Mouse (Mus musculus): Measurements from ENCODE around the gene Cacna1d. TPM values are rescaled to one million over a fixed set of nuclear protein-coding genes. Genes with fewer than 3 reads are reported as not detected.

Gene Cacna1d
- total and polyA plus RNA-seq, 2 experiments from 2014 or later, result 6.1 to 27.6 TPM

- H3K4me3 ChIP-seq (ENCODE audit: low read length), result no peak overlapping the region
- TF ChIP-seq CTCF (IDR thresholded peaks at IDR 0.05; ENCODE audit: low read depth), result no peak
- no peak overlapping the region for H3K4me2 ChIP-seq (ENCODE audit: low read depth, low read length)
- 94% methylated on average over 6 of the region's 6 CpGs for WGBS
- H3K9me3 ChIP-seq (ENCODE audit: low read length), result no peaks in the 10 kb centered on the region
- no peaks in the 10 kb centered on the region for H3K27me3 ChIP-seq (ENCODE audit: insufficient read depth, low read length)
- no peak overlapping the region for H3K9ac ChIP-seq (replicated peaks; ENCODE audit: low read length)
- H3K4me1 ChIP-seq (ENCODE audit: insufficient read depth, low read length), result no peaks in the 10 kb centered on the region
- ATAC-seq (no peak), DNase-seq (ENCODE audit: low spot score) (no peak)
- H3K27ac ChIP-seq, result no peak overlapping the region
- no peaks in the 10 kb centered on the region for H3K36me3 ChIP-seq (ENCODE audit: insufficient read depth, low read length)
These were observed 468.8 kb downstream of the Cacna1d start for GRCm38 (mm10) chr14:30022471-30022870.

GRCm38 (mm10) chr14:30019792-30020575, 471.3 kb downstream of the Cacna1d start:
- no peak overlapping the region for H3K4me2 ChIP-seq (ENCODE audit: low read depth, low read length)

GRCm38 (mm10) chr14:30019375-30019774, 471.9 kb downstream of the Cacna1d start:
- no peak overlapping the region for H3K4me2 ChIP-seq (ENCODE audit: low read depth, low read length)
- no peak overlapping the region for H3K27ac ChIP-seq
- H3K4me1 ChIP-seq (ENCODE audit: insufficient read depth, low read length), result no peaks in the 10 kb centered on the region
- ATAC-seq, result no peak
- WGBS, result 94% methylated on average over 8 of the region's 8 CpGs
- H3K4me3 ChIP-seq (ENCODE audit: low read length), result no peak overlapping the region
- DNase-seq (ENCODE audit: low spot score), result no peak
- no peaks in the 10 kb centered on the region for H3K27me3 ChIP-seq (ENCODE audit: insufficient read depth, low read length)
- no peak overlapping the region for H3K9ac ChIP-seq (replicated peaks; ENCODE audit: low read length)
- TF ChIP-seq CTCF (IDR thresholded peaks at IDR 0.05; ENCODE audit: low read depth), result no peak
- no peaks in the 10 kb centered on the region for H3K36me3 ChIP-seq (ENCODE audit: insufficient read depth, low read length)
- H3K9me3 ChIP-seq (ENCODE audit: low read length), result no peaks in the 10 kb centered on the region

More at GRCm38 (mm10) chr14:30019792-30020575, 471.3 kb downstream of the Cacna1d start:
- no peak overlapping the region for H3K4me3 ChIP-seq (ENCODE audit: low read length)
- 53% methylated on average over 9 of the region's 9 CpGs for WGBS
- TF ChIP-seq CTCF (IDR thresholded peaks at IDR 0.05; ENCODE audit: low read depth), result no peak
- ATAC-seq, result no peak
- no peaks in the 10 kb centered on the region for H3K27me3 ChIP-seq (ENCODE audit: insufficient read depth, low read length)
- H3K4me1 ChIP-seq (ENCODE audit: insufficient read depth, low read length), result no peaks in the 10 kb centered on the region
- no peaks in the 10 kb centered on the region for H3K36me3 ChIP-seq (ENCODE audit: insufficient read depth, low read length)
- no peak overlapping the region for H3K9ac ChIP-seq (replicated peaks; ENCODE audit: low read length)
- no peak overlapping the region for H3K27ac ChIP-seq
- DNase-seq (ENCODE audit: low spot score), result no peak
- H3K9me3 ChIP-seq (ENCODE audit: low read length), result no peaks in the 10 kb centered on the region

GRCm38 (mm10) chr14:30018846-30019245, 472.4 kb downstream of the Cacna1d start:
- 94% methylated on average over 6 of the region's 6 CpGs for WGBS
- H3K4me3 ChIP-seq (ENCODE audit: low read length), result no peak overlapping the region
- no peaks in the 10 kb centered on the region for H3K27me3 ChIP-seq (ENCODE audit: insufficient read depth, low read length)
- H3K9me3 ChIP-seq (ENCODE audit: low read length), result no peaks in the 10 kb centered on the region
- no peak overlapping the region for H3K9ac ChIP-seq (replicated peaks; ENCODE audit: low read length)
- DNase-seq (ENCODE audit: low spot score), result no peak
- no peak for TF ChIP-seq CTCF (IDR thresholded peaks at IDR 0.05; ENCODE audit: low read depth)
- ATAC-seq, result no peak
- no peak overlapping the region for H3K27ac ChIP-seq
- H3K4me2 ChIP-seq (ENCODE audit: low read depth, low read length), result no peak overlapping the region
- H3K4me1 ChIP-seq (ENCODE audit: insufficient read depth, low read length), result no peaks in the 10 kb centered on the region
- H3K36me3 ChIP-seq (ENCODE audit: insufficient read depth, low read length), result no peaks in the 10 kb centered on the region

- H3K4me2 ChIP-seq (ENCODE audit: low read depth, low read length), result no peak overlapping the region
- ATAC-seq (no peak), DNase-seq (ENCODE audit: low spot score) (no peak)
- TF ChIP-seq CTCF (IDR thresholded peaks at IDR 0.05; ENCODE audit: low read depth), result no peak
- no peaks in the 10 kb centered on the region for H3K9me3 ChIP-seq (ENCODE audit: low read length)
- no peaks in the 10 kb centered on the region for H3K27me3 ChIP-seq (ENCODE audit: insufficient read depth, low read length)
- H3K36me3 ChIP-seq (ENCODE audit: insufficient read depth, low read length), result no peaks in the 10 kb centered on the region
- no peak overlapping the region for H3K4me3 ChIP-seq (ENCODE audit: low read length)
- WGBS, result 79% methylated on average over 4 of the region's 4 CpGs
- H3K4me1 ChIP-seq (ENCODE audit: insufficient read depth, low read length), result no peaks in the 10 kb centered on the region
- no peak overlapping the region for H3K9ac ChIP-seq (replicated peaks; ENCODE audit: low read length)
- H3K27ac ChIP-seq, result no peak overlapping the region
These were observed 472.8 kb downstream of the Cacna1d start for GRCm38 (mm10) chr14:30018463-30018801.

GRCm38 (mm10) chr14:30017794-30018462, 473.3 kb downstream of the Cacna1d start:
- Histone ChIP-seq H3K9me3 (ENCODE audit: low read length) (no peaks in the 10 kb centered on the region), H3K27me3 (ENCODE audit: insufficient read depth, low read length) (no peaks in the 10 kb centered on the region), H3K9ac (replicated peaks; ENCODE audit: low read length) (no peak overlapping the region), H3K4me2 (ENCODE audit: low read depth, low read length) (no peak overlapping the region), H3K4me3 (ENCODE audit: low read length) (no peak overlapping the region), H3K27ac (no peak overlapping the region), H3K4me1 (ENCODE audit: insufficient read depth, low read length) (no peaks in the 10 kb centered on the region), H3K36me3 (ENCODE audit: insufficient read depth, low read length) (no peaks in the 10 kb centered on the region)
- WGBS, result 88% methylated on average over 8 of the region's 8 CpGs
- ATAC-seq (no peak), DNase-seq (ENCODE audit: low spot score) (no peak)
- no peak for TF ChIP-seq CTCF (IDR thresholded peaks at IDR 0.05; ENCODE audit: low read depth)

- Histone ChIP-seq H3K27ac (no peak overlapping the region), H3K9ac (replicated peaks; ENCODE audit: low read length) (no peak overlapping the region), H3K36me3 (ENCODE audit: insufficient read depth, low read length) (no peaks in the 10 kb centered on the region), H3K4me1 (ENCODE audit: insufficient read depth, low read length) (no peaks in the 10 kb centered on the region), H3K4me3 (ENCODE audit: low read length) (no peak overlapping the region), H3K9me3 (ENCODE audit: low read length) (no peaks in the 10 kb centered on the region), H3K4me2 (ENCODE audit: low read depth, low read length) (no peak overlapping the region), H3K27me3 (ENCODE audit: insufficient read depth, low read length) (no peaks in the 10 kb centered on the region)
- TF ChIP-seq CTCF (IDR thresholded peaks at IDR 0.05; ENCODE audit: low read depth), result no peak
- DNase-seq (ENCODE audit: low spot score), result no peak
- WGBS, result 91% methylated on average over 5 of the region's 5 CpGs
- no peak for ATAC-seq
These were observed 474.6 kb downstream of the Cacna1d start for GRCm38 (mm10) chr14:30016666-30017065.

All from hindbrain, postnatal 0 days (tissue).